ENCODE assay signal across 21 mouse cellular contexts in genomic region chr6:70740535-70740934, GRCm38 (mm10).
"Had no signal": no experiment of that assay in that cellular context is flagged by ENCODE, and none has a peak within 500 bp of the region (broad histone marks: within the 10 kb centered on the region; RNA-seq: fewer than 3 reads in every experiment).

No protein-coding gene starts in this region.

- H3K4me2 ChIP-seq: liver, embryonic 15.5 days; lung, embryonic 15.5 days; midbrain, embryonic 11.5 days; midbrain, embryonic 13.5 days; midbrain, embryonic 15.5 days; neural tube, embryonic 12.5 days; stomach, embryonic 15.5 days had no signal

- H3K9ac ChIP-seq: liver, embryonic 15.5 days; liver, postnatal 0 days; lung, embryonic 15.5 days; midbrain, embryonic 13.5 days; midbrain, embryonic 15.5 days; neural tube, embryonic 12.5 days; stomach, embryonic 15.5 days had no signal

- H3K4me3 ChIP-seq: liver, embryonic 15.5 days; lung, embryonic 15.5 days; megakaryocyte, embryonic 14.5 days; midbrain, embryonic 13.5 days; midbrain, embryonic 15.5 days; neural tube, embryonic 12.5 days; stomach, embryonic 15.5 days had no signal

- H3K9me3 ChIP-seq: liver, embryonic 15.5 days; lung, embryonic 15.5 days; megakaryocyte, embryonic 14.5 days; midbrain, embryonic 13.5 days; midbrain, embryonic 15.5 days; neural tube, embryonic 12.5 days; stomach, embryonic 15.5 days had no signal

- H3K27ac ChIP-seq: liver, embryonic 15.5 days; lung, embryonic 15.5 days; macrophage; midbrain, embryonic 13.5 days; midbrain, embryonic 15.5 days; neural tube, embryonic 12.5 days; stomach, embryonic 15.5 days; stomach, postnatal 0 days had no signal

- DNase-seq: liver, postnatal 0 days; lung, adult 2 months; lung, postnatal 14 days; lung, postnatal 36 days; retina, postnatal 1 day; right cerebral cortex, adult 18-20 months; right cerebral cortex, postnatal 25 days; right cerebral cortex, postnatal 4 days; thymus, adult 2 months; thymus, postnatal 25 days; thymus, postnatal 4 days had no signal

- H3K4me1 ChIP-seq: lung, embryonic 15.5 days; midbrain, embryonic 13.5 days; midbrain, embryonic 15.5 days; neural tube, embryonic 12.5 days; stomach, embryonic 15.5 days had no signal

- H3K27me3 ChIP-seq: liver, embryonic 15.5 days; lung, embryonic 15.5 days; megakaryocyte, embryonic 14.5 days; midbrain, embryonic 13.5 days; midbrain, embryonic 15.5 days; neural tube, embryonic 12.5 days; stomach, embryonic 15.5 days had no signal

- H3K36me3 ChIP-seq: liver, embryonic 15.5 days; lung, embryonic 15.5 days; midbrain, embryonic 13.5 days; midbrain, embryonic 15.5 days; neural tube, embryonic 12.5 days; stomach, embryonic 15.5 days had no signal
